Mouse (Mus musculus): Measurements from ENCODE around the gene Calhm2.

DNA sequence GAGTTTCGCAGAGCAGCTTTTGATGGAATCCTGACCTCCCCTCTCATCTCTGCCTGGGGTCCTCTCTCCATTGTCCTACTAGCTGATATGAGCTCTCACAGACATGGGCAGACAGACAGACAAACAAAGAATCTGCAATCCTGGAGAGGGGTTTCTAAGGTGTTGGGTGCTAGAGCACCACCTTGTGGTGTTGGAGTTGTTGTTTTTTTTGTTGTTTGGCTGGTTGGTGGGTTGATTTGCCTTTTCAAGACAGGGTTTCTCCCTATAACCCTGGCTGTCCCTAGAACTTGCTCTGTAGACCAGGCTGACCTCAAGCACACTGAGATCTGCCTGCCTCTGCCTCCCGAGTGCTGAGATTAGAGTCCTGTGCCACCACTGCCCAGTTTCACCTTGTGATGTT lies 37.4 kb upstream of the Calhm2 start:
- TF ChIP-seq POLR2A (IDR thresholded peaks at IDR 0.05; ENCODE audit: insufficient read depth, low read depth, low read length) (no peak), CTCF (IDR thresholded peaks at IDR 0.05; ENCODE audit: insufficient read depth, low read depth, low read length) (no peak)
